Mouse (Mus musculus): ENCODE data around the gene Trim33.

The Trim33 gene

GRCm38 (mm10) chr3:103279182-103280149 is at the start of gene Trim33:
TSS of gene Trim33 (plus strand) at chr3:103279293.
- DNase-seq (ENCODE audit: low spot score) = peak; percentile 90

- DNase-seq (ENCODE audit: low spot score) = no peak
Measured at GRCm38 (mm10) chr3:103232398-103232797, 46.7 kb upstream of the Trim33 start.

GRCm38 (mm10) chr3:103241524-103241923 is 37.6 kb upstream of the Trim33 start:
- no peak for DNase-seq (ENCODE audit: low spot score)

GRCm38 (mm10) chr3:103242156-103242555 is 36.9 kb upstream of the Trim33 start:
- no peak for DNase-seq (ENCODE audit: low spot score)

GRCm38 (mm10) chr3:103243491-103243890 is 35.6 kb upstream of the Trim33 start:
- DNase-seq (ENCODE audit: low spot score) = no peak

- no peak for DNase-seq (ENCODE audit: low spot score)
Measured at GRCm38 (mm10) chr3:103246627-103247260, 32.3 kb upstream of the Trim33 start.

- peak; percentile 60 for DNase-seq (ENCODE audit: low spot score)
Measured at GRCm38 (mm10) chr3:103256089-103256819, 22.8 kb upstream of the Trim33 start.

GRCm38 (mm10) chr3:103262802-103263417 is 16.2 kb upstream of the Trim33 start:
- DNase-seq (ENCODE audit: low spot score) = peak; percentile 58

- peak; percentile 39 for DNase-seq (ENCODE audit: low spot score)
Measured at GRCm38 (mm10) chr3:103278561-103279181, 422 bp upstream of the Trim33 start.

- peak; percentile 44 for DNase-seq (ENCODE audit: low spot score)
Measured at GRCm38 (mm10) chr3:103280241-103280761, 1.2 kb downstream of the Trim33 start.

- no peak for DNase-seq (ENCODE audit: low spot score)
Measured at GRCm38 (mm10) chr3:103280875-103281274, 1.8 kb downstream of the Trim33 start.

- no peak for DNase-seq (ENCODE audit: low spot score)
Measured at GRCm38 (mm10) chr3:103288761-103289160, 9.7 kb downstream of the Trim33 start.

GRCm38 (mm10) chr3:103291087-103291486 is 12.0 kb downstream of the Trim33 start:
- no peak for DNase-seq (ENCODE audit: low spot score)

GRCm38 (mm10) chr3:103305411-103305982 is 26.4 kb downstream of the Trim33 start:
- DNase-seq (ENCODE audit: low spot score) = no peak

- no peak for DNase-seq (ENCODE audit: low spot score)
Measured at GRCm38 (mm10) chr3:103309252-103309651, 30.2 kb downstream of the Trim33 start.

GRCm38 (mm10) chr3:103309750-103310149 is 30.7 kb downstream of the Trim33 start:
- DNase-seq (ENCODE audit: low spot score) = no peak

- DNase-seq (ENCODE audit: low spot score) = no peak
Measured at GRCm38 (mm10) chr3:103314291-103314690, 35.2 kb downstream of the Trim33 start.

GRCm38 (mm10) chr3:103335371-103335770 is 56.3 kb downstream of the Trim33 start:
- DNase-seq (ENCODE audit: low spot score) = no peak

- no peak for DNase-seq (ENCODE audit: low spot score)
Measured at GRCm38 (mm10) chr3:103346658-103347057, 67.6 kb downstream of the Trim33 start.

- DNase-seq (ENCODE audit: low spot score) = no peak
Measured at GRCm38 (mm10) chr3:103353518-103353917, 74.4 kb downstream of the Trim33 start.

- no peak for DNase-seq (ENCODE audit: low spot score)
Measured at GRCm38 (mm10) chr3:103354041-103354440, 74.9 kb downstream of the Trim33 start.
